Mouse (Mus musculus) liver, postnatal 0 days (tissue): Measurements from ENCODE around the gene Sqstm1.

Experiments used
- CTCF ChIP-seq: sonication (generic); IDR thresholded peaks from 2 replicates; pipeline ENCODE4 v1.5.1; 2016; ENCODE audit warnings: antibody characterized with exemption, low read depth
- EP300 ChIP-seq: IDR thresholded peaks from 2 replicates; pipeline ENCODE4 v1.6.1; 2016; ENCODE audit warnings: antibody characterized with exemption, low read depth, mild to moderate bottlenecking

- TF ChIP-seq CTCF (no peak), EP300 (no peak)
These were observed 12.3 kb downstream of the Sqstm1 start for GRCm38 (mm10) chr11:50198219-50198846.
